Mouse (Mus musculus) effector memory CD4-positive, alpha-beta T cell, adult 5 months (primary cell): Measurements from ENCODE around the gene Fpr2. TPM values are rescaled to one million over a fixed set of nuclear protein-coding genes. Genes with fewer than 3 reads are reported as not detected.

Experiments used
- polyA plus RNA-seq: library from polyadenylated mRNA; unstranded; fragments of 100-300 nt; shearing (Covaris generic); gene quantifications from one replicate; pipeline ENCODE4 v1.2.1, GENCODE M21; 2017

The Fpr2 gene
- not detected for polyA plus RNA-seq

DNA sequence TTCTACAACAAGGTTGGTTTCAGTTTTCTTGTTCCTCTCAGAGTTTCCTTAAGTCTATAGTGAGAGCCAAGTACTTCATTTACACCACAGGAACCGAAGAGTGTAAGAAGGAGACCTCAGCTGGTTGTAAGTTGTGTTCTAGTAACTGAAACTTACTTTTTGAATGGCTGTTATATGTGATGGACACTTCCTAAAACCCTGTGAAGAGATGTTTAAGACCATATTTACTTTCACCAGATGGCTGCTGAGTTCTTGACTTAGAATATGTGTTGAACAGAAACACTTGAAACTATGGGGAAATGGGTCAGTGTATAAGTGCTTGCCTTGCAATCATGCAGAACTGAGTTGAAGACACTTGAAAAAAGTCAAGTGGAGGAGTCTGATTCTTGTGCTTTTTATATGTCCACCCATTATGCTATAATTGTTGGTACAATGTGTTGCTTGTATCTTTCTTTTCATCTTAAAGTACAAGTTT is at the start of gene Fpr2, which contains the start of gene Fpr3:
TSS of gene Fpr2 (plus strand) at position 51 of the 475 bp plus-strand sequence.
TSS of gene Fpr3 (plus strand) at position 79 of the 475 bp plus-strand sequence.

DNA sequence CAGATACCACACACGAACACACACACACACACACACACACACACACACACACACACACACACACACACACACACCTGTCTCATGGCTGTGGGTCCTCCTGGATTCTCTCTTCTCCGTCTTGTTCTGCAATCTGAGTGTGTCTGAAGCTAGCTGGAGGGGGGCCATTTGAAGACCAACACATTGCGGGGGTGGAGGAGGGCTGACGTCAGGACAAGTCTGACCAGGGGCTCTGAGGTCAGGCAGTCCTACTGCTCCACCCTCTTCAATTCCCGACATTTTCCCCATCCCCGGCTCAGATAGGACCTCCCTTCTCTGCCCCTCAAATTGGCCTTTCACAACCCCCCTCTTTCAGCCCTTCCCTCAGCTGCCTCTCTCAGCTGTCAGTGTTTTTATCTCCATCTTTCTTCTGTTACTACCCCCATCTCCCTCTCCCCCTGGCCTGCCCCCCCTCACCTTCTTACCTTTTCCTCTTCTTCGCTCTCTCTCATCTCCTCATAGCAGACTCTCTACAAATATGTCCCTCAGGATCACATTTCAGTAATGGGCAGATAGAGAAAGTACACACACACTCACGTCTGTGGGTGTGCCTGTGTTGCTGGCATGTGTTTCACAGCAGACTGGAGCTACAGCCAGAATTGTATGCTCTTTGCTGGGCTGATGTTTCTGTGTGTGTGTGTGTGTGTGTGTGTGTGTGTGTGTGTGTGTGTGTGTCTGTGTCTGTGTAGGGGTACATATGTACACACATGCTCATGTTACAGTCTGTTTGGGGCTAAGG is 32.4 kb upstream of the Fpr2 start, which contains the start of gene Has1:
TSS of gene Has1 (minus strand) at position 142 of the 775 bp plus-strand sequence.

DNA sequence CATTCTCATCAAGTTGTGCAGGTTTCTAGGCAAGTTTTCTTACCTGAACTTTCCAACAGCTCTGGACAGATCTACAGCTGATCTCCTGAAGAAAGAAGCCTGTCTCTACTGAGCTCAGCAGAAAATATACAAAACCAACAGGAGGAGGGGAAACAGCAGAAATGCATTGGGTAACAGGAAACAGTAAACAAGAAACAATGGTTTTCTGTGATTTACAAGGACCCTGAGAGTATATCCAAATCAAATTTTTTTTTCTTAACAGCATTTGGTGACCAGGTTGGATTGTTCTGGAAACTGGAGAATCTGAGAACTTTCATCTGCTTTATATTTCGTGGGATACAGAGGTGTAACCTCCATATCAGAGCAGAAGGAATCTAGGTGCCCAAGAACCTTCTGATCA is 3.8 kb upstream of the Fpr2 start, which contains the start of gene Fpr1:
TSS of gene Fpr1 (minus strand) at position 101 of the 400 bp plus-strand sequence.

Other genes starting within 250 kb of the Fpr2 start
- gene Vmn2r90, start 184.1 kb upstream of the Fpr2 start, polyA plus RNA-seq = not detected
- gene Spaca6, start 60.7 kb upstream of the Fpr2 start, polyA plus RNA-seq = 3.4 TPM
- gene Has1, start 32.6 kb upstream of the Fpr2 start, polyA plus RNA-seq = not detected
- not detected for gene Fpr1, start 3.9 kb upstream of the Fpr2 start, polyA plus RNA-seq
- not detected for gene Fpr3, start within 50 bp of the Fpr2 start, polyA plus RNA-seq
- gene Fpr-rs4, start 133.9 kb downstream of the Fpr2 start, polyA plus RNA-seq = not detected
- gene Vmn2r124, start 161.6 kb downstream of the Fpr2 start, polyA plus RNA-seq = 0.14 TPM
- not detected for gene Vmn2r91, start 197.2 kb downstream of the Fpr2 start, polyA plus RNA-seq